In genomic region chr4:95713271-95713670, GRCm38 (mm10) we compare ENCODE assay signal across 21 mouse cellular contexts.
DNase-seq lines count a peak whose midpoint lies in the region; TF ChIP-seq lines count a peak whose summit lies in the region.
"Had no signal": no experiment of that assay in that cellular context is flagged by ENCODE, and none has a peak within 500 bp of the region (broad histone marks: within the 10 kb centered on the region; RNA-seq: fewer than 3 reads in every experiment).

No protein-coding gene starts in this region.

- TF ChIP-seq POLR2A in CH12.LX (IDR thresholded peaks at IDR 0.05; ENCODE audit: low read depth, low read length): no peak

- no peaks in the 10 kb centered on the region for H3K9me3 ChIP-seq in CH12.LX (replicated peaks; ENCODE audit: low read length)
- H3K9me3 ChIP-seq: G1E had no signal

- no peak for TF ChIP-seq RAD21 in CH12.LX (IDR thresholded peaks at IDR 0.05; ENCODE audit: low read depth, low read length)

- DNase-seq in 3T3-L1 (ENCODE audit: low read depth, low spot score): peak; percentile 68
- DNase-seq in CH12.LX (ENCODE audit: extremely low read depth): peak; percentile 30
- peak; percentile 61 for DNase-seq in NIH3T3 (ENCODE audit: low read depth)
- DNase-seq in cerebellum, postnatal 10 days: no peak
- DNase-seq in kidney, postnatal 36 days: no peak
- no peak for DNase-seq in cerebellum, adult 11 months
- DNase-seq: adrenal gland, adult 2 months; adrenal gland, adult 8-10 months; adrenal gland, postnatal 10 days; adrenal gland, postnatal 14 days; adrenal gland, postnatal 25 days; adrenal gland, postnatal 36 days; B cell, adult 2 months; cerebellum, adult 11-12 months; cerebellum, adult 18-20 months; cerebellum, adult 2 months; cerebellum, adult 8-10 months; cerebellum, adult 9-10 months; cerebellum, adult 9-11 months had no signal

- in situ Hi-C loops in CH12.LX (cut with MboI; ENCODE audit: low pct_ligation_motif_present, low pct_unique_long_range_greater_than_20kb, low sequenced_read_pairs): no loop called here

- H3K36me3 ChIP-seq in CH12.LX (replicated peaks in 1 of 2; ENCODE audit: control insufficient read depth in 1 of 2, insufficient read depth in 1 of 2, low read length in 1 of 2): no peaks in the 10 kb centered on the region
- H3K36me3 ChIP-seq: G1E had no signal

- no peak for TF ChIP-seq EP300 in CH12.LX (IDR thresholded peaks at IDR 0.05; ENCODE audit: low read length)

- H3K4me3 ChIP-seq in CH12.LX (replicated peaks in 1 of 3; ENCODE audit: low read depth in 2 of 3, low read length in 2 of 3, poor library complexity in 1 of 3): no peak overlapping the region

- no peaks in the 10 kb centered on the region for H3K79me2 ChIP-seq in CH12.LX (replicated peaks; ENCODE audit: control insufficient read depth, extremely low read depth, insufficient read depth, poor library complexity, severe bottlenecking)

- H3K4me2 ChIP-seq in CH12.LX (ENCODE audit: insufficient read depth, low read depth, poor library complexity, severe bottlenecking): no peak overlapping the region

- dilution Hi-C loops in CH12.LX (cut with MboI; ENCODE audit: extremely low pct_ligation_motif_present, extremely low pct_unique_long_range_greater_than_20kb, low sequenced_read_pairs): no loop called here

- H3K9ac ChIP-seq in CH12.LX (ENCODE audit: insufficient read depth, low read depth): no peak overlapping the region

- TF ChIP-seq CTCF in CH12.LX (conservative IDR thresholded peaks at IDR 0.05 in 1 of 2, IDR thresholded peaks at IDR 0.05 in 1 of 2; ENCODE audit: low read depth in 2 of 2, low read length in 2 of 2): no peak

- peaks cover 3 to 22% of the 10 kb centered on the region in 2 experiments; a peak in 3 of 4 replicates for H3K4me1 ChIP-seq in CH12.LX (ENCODE audit: control insufficient read depth in 1 of 2, insufficient read depth in 2 of 2)

- no peaks in the 10 kb centered on the region for H3K27me3 ChIP-seq in CH12.LX (replicated peaks)
- H3K27me3 ChIP-seq: Patski had no signal

- no peak overlapping the region for H3K27ac ChIP-seq in CH12.LX (ENCODE audit: insufficient read depth, low read depth)

TF ChIP-seq in CH12.LX, 34 proteins besides CTCF, POLR2A, EP300 and RAD21:
- TF ChIP-seq MAX (IDR thresholded peaks at IDR 0.05; ENCODE audit: low read length) (no peak), IRF4 (IDR thresholded peaks at IDR 0.05; ENCODE audit: low read depth, low read length) (no peak), CHD2 (IDR thresholded peaks at IDR 0.05; ENCODE audit: low read length) (no peak)

Comparison
In these comparisons a context has a peak if more than half of its experiments do, and no peak if none do; other contexts are left out.
1. DNase-seq: peak in 3T3-L1 (single experiment), CH12.LX (single experiment) and NIH3T3 (single experiment); none in cerebellum, postnatal 10 days (0 of 2), kidney, postnatal 36 days (0 of 2) and cerebellum, adult 11 months (single experiment).